Mouse (Mus musculus): Measurements from ENCODE around the gene Frem3. TPM values are rescaled to one million over a fixed set of nuclear protein-coding genes. Genes with fewer than 3 reads are reported as not detected.
A peak's percentile ranks its signal among the peaks of the same experiment; 100 is the strongest.

Gene Frem3
- polyA plus RNA-seq (2015; fragmentation: Nextera tagmentation; extraction: Ambion mirVana): 0.07 and 0.12 TPM in 2 replicates

DNA sequence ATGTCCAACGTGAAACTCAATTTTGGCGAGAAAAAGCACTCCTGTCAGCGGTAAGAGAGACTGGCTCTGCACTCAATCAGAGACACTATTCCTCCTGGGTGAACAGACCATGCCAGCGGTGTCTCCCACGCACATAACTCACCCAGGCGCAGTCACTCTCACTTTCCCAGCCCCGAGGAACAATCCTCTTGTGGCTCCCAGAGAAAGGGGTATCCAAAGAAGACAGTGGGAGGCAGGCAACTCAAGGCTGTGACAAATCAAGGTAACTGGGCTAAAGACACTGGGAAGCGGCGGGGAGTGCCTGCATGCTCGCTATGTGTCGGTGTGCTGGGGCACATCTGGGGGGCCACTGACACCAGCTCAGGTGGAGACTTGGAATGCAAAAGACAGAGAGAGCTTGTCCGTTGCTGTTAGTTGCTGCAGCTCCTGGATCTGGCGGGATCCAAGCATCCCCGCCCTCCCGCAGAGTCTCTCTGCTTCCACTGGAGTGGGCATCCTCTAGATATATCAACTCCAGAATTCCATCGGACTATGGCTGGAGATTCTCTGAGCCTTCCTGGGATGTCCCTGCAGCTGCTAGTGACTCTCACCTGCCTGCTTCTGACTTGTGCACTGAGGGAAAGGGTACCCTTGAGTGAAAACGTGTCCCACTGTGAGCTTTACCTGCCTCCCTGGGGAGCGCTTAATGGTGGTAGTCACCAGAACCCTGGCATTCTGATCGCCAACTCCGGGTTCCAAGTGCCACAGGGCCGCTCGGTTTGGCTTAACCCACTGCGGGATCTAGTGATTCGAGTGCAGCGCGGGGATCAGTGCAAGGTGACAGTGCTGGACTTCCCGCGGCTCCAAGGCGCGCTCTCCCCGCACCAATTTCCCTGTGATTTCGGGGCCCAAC lies at the start of gene Frem3:
Gene Frem3 (plus strand): TSS at position 532 of the 892 bp plus-strand sequence.
- no peaks in the 10 kb centered on the region for H3K9me3 ChIP-seq (replicated peaks)
- ATAC-seq (ENCODE audit: insufficient read depth): no peak
- no peaks in the 10 kb centered on the region for H3K4me1 ChIP-seq (replicated peaks)
- H3K9ac ChIP-seq: no peak within 1 kb of the TSS
- no peak within 1 kb of the TSS for H3K4me2 ChIP-seq
- no peak within 1 kb of the TSS for H3K4me3 ChIP-seq (replicated peaks)
- WGBS (ENCODE audit: insufficient replicate concordance): 6% methylated on average over 32 of the region's 32 CpGs
- no peak within 1 kb of the TSS for H3K27ac ChIP-seq (replicated peaks)
- no peaks in the 10 kb centered on the region for H3K36me3 ChIP-seq (replicated peaks)
- peaks cover 53% of the 10 kb centered on the region for H3K27me3 ChIP-seq

DNA sequence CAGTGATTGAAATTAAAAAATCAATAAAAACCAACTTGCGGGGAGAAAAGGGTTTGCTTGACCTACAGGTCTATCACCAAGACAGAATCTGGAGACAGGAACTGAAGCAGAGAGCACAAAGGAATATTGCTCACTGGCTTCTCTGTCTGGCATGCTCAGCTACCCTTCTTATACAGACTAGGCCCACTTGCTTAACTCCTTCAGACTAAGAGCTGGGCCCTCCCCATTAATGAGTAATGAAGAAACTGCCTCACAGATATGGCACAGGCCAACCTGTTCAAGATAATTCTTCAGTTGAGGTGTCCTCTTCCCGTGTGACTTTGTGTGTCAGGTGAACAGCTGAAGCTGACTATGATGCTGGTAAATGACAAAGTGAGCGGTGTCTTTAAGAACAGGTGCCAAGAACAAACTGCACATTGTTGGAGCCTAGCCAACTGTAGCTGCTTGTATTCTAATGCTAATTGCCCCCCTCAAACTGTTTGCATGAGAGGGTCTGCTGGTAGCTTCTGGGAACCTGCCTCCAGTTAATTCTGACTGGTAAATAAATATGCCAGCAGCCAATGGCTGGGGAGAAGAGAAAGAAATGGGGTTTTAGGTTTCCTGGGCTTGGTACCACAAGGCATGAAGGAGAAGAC lies 46.6 kb upstream of the Frem3 start:
- H3K36me3 ChIP-seq (replicated peaks): no peaks in the 10 kb centered on the region
- WGBS (ENCODE audit: insufficient replicate concordance): 77% methylated on average over 3 of the region's 3 CpGs
- H3K4me2 ChIP-seq: no peak overlapping the region
- peaks cover 23% of the 10 kb centered on the region for H3K4me1 ChIP-seq (replicated peaks)
- H3K4me3 ChIP-seq (replicated peaks): no peak overlapping the region
- no peaks in the 10 kb centered on the region for H3K9me3 ChIP-seq (replicated peaks)
- no peaks in the 10 kb centered on the region for H3K27me3 ChIP-seq
- H3K27ac ChIP-seq (replicated peaks): no peak overlapping the region
- no peak overlapping the region for H3K9ac ChIP-seq
- ATAC-seq (ENCODE audit: insufficient read depth): no peak

DNA sequence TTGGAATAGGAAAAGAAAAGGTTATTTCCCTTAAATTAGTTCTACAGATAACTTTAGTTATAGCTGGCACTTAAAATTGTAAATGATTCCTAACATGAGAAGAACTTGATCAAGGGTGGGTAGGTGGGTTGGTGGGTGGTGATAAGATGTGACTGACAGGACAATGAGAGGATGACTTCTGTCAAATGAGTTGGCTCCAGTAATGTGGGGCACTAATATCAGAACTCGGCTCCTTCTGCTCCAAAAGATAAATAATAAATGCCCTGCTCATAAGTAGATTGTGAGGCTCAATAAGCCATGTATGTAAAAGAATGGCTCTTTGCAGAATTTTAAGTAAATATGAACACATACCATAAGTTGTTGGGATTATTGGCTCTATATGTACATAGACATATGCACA lies 43.4 kb upstream of the Frem3 start:
- H3K9ac ChIP-seq: no peak overlapping the region
- no peak overlapping the region for H3K27ac ChIP-seq (replicated peaks)
- WGBS (ENCODE audit: insufficient replicate concordance): 39% methylated on average over 1 of the region's 1 CpGs
- no peaks in the 10 kb centered on the region for H3K27me3 ChIP-seq
- no peaks in the 10 kb centered on the region for H3K36me3 ChIP-seq (replicated peaks)
- H3K4me3 ChIP-seq (replicated peaks): no peak overlapping the region
- H3K4me2 ChIP-seq: no peak overlapping the region
- no peaks in the 10 kb centered on the region for H3K9me3 ChIP-seq (replicated peaks)
- ATAC-seq (ENCODE audit: insufficient read depth): peak; percentile 47; the same call in 1 of the 2 replicates
- H3K4me1 ChIP-seq (replicated peaks): peaks cover 23% of the 10 kb centered on the region

DNA sequence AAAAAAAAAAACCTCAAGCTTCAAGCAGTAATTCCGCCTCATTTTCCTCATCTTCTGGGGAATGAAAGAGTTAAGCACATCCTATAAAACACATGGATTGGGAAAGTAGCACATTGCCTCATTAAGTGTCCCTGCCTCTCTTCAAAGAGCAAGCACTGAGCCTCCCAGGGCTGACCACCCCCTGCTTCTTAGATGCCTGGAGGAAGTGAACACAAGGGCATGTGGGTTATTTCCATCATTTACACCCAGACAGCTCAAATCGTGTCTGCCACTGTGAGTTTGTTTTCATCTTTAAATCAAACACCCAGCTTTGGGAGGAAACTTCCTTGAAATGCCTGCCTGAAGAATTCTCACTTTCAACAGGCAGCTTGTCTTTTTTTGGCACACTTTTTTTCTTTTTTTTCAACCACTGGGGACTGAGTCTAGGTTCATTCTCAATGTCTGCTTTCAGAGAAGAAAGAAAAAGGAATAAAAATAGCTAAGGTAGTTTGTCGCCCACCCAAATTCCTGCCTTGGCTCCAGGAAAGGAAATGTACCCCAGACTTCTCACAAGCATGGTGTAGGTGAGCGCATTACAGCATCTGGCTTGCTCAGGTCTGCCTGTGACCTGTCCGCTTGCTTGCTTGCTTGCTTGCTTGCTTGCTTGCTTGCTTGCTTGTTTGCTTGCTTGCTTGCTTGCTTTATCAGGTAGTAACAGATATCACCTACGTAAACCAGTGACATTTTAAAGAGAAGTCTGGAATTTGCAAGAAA lies 42.5 kb upstream of the Frem3 start:
- H3K9ac ChIP-seq: no peak overlapping the region
- H3K36me3 ChIP-seq (replicated peaks): no peaks in the 10 kb centered on the region
- no peaks in the 10 kb centered on the region for H3K27me3 ChIP-seq
- no peak overlapping the region for H3K27ac ChIP-seq (replicated peaks)
- no peak overlapping the region for H3K4me3 ChIP-seq (replicated peaks)
- no peak overlapping the region for H3K4me2 ChIP-seq
- ATAC-seq (ENCODE audit: insufficient read depth): no peak
- H3K9me3 ChIP-seq (replicated peaks): no peaks in the 10 kb centered on the region
- 54% methylated on average over 6 of the region's 6 CpGs for WGBS (ENCODE audit: insufficient replicate concordance)
- H3K4me1 ChIP-seq (replicated peaks): peaks cover 23% of the 10 kb centered on the region

DNA sequence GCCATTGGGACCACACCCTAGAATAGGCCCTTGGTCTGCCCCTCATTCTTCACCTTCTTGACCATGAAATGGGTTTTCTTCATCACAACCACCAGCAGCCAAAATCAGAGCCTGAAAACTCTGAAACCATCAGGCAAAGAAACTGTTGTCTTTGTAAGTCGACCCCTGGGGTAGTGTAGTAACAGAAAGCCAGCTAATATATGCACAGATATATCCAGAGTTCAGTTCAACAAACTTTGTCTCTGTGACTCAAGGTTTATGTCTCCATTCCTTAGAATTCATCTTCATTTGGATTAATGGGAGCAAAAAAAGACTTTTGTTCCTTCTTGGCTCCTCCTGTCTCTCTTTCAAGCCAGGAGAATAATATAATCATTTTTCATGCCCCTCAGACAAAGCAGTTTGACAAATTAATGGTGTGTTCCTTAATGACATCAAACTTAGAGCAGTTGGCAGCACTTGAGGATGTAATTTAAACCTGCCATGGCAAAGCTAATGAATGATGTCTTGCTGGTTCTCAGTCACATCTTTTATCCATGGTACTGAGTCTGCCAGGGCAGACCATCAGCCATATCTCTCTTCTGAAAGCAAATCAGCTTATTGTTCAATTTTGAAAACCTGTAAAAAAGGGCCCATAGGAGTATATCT lies 38.3 kb upstream of the Frem3 start:
- no peak for ATAC-seq (ENCODE audit: insufficient read depth)
- Histone ChIP-seq H3K9me3 (replicated peaks) (no peaks in the 10 kb centered on the region), H3K27ac (replicated peaks) (no peak overlapping the region)

DNA sequence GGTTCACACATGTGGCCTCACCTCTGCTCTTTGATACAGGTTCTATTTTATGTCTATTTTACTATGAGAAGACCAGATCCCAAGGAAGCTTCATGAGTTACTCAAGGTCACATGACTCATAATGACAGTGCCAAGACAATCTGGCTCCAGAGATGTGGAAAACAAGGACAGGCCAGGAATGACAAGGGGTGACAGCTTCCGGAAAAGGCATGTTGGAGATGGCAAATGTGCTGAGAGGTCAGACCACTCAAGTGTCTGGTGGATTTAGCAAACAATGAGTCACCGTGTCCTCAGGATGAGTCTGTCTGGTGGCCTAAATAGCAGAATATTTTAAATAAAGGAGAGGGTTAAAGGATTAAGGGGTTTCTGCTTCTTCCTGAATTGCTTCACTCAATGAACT lies 33.8 kb upstream of the Frem3 start:
- Histone ChIP-seq H3K4me3 (replicated peaks) (no peak overlapping the region), H3K27me3 (no peaks in the 10 kb centered on the region), H3K9me3 (replicated peaks) (no peaks in the 10 kb centered on the region), H3K36me3 (replicated peaks) (no peaks in the 10 kb centered on the region), H3K4me2 (no peak overlapping the region), H3K9ac (no peak overlapping the region), H3K4me1 (replicated peaks) (no peaks in the 10 kb centered on the region), H3K27ac (replicated peaks) (no peak overlapping the region)
- no peak for ATAC-seq (ENCODE audit: insufficient read depth)
- 71% methylated on average over 2 of the region's 2 CpGs for WGBS (ENCODE audit: insufficient replicate concordance)

More for the DNA sequence above, 38.3 kb upstream of the Frem3 start:
- Histone ChIP-seq H3K9ac (no peak overlapping the region), H3K4me1 (replicated peaks) (peaks cover 16% of the 10 kb centered on the region), H3K4me3 (replicated peaks) (no peak overlapping the region), H3K36me3 (replicated peaks) (no peaks in the 10 kb centered on the region), H3K4me2 (no peak overlapping the region), H3K27me3 (no peaks in the 10 kb centered on the region)
- WGBS (ENCODE audit: insufficient replicate concordance): 53% methylated on average over 1 of the region's 1 CpGs

GRCm38 (mm10) chr8:80579038-80579437 lies 31.8 kb upstream of the Frem3 start:
- no peak overlapping the region for H3K9ac ChIP-seq
- H3K4me1 ChIP-seq (replicated peaks): no peaks in the 10 kb centered on the region
- H3K27ac ChIP-seq (replicated peaks): no peak overlapping the region
- no peak overlapping the region for H3K4me2 ChIP-seq
- WGBS (ENCODE audit: insufficient replicate concordance): 31% methylated on average over 1 of the region's 1 CpGs
- no peaks in the 10 kb centered on the region for H3K36me3 ChIP-seq (replicated peaks)
- H3K27me3 ChIP-seq: no peaks in the 10 kb centered on the region
- H3K4me3 ChIP-seq (replicated peaks): no peak overlapping the region
- no peaks in the 10 kb centered on the region for H3K9me3 ChIP-seq (replicated peaks)
- no peak for ATAC-seq (ENCODE audit: insufficient read depth)

DNA sequence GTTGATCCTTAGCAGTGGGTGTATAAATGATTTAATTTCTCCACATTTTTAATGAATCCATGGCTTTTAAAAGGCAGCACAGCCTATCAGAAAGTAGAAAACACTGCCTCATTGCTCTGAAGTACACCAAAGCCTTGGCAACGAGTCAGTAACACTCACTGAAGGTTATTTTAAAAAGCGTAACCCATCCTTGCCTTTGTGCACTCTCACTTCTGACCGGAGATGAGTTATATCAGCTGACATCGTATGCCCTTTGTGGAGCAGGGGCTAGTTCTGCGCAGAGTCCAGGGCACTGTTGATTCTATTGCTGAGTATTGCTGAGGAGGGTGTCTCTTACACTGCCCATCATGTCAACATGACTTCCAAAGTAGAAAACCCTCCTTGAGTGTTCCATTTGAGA lies 18.3 kb upstream of the Frem3 start:
- H3K36me3 ChIP-seq (replicated peaks): no peaks in the 10 kb centered on the region
- no peak overlapping the region for H3K4me2 ChIP-seq
- H3K27ac ChIP-seq (replicated peaks): no peak overlapping the region
- H3K4me3 ChIP-seq (replicated peaks): no peak overlapping the region
- no peaks in the 10 kb centered on the region for H3K9me3 ChIP-seq (replicated peaks)
- WGBS (ENCODE audit: insufficient replicate concordance): 76% methylated on average over 5 of the region's 5 CpGs
- H3K4me1 ChIP-seq (replicated peaks): no peaks in the 10 kb centered on the region
- no peaks in the 10 kb centered on the region for H3K27me3 ChIP-seq
- H3K9ac ChIP-seq: no peak overlapping the region
- no peak for ATAC-seq (ENCODE audit: insufficient read depth)

DNA sequence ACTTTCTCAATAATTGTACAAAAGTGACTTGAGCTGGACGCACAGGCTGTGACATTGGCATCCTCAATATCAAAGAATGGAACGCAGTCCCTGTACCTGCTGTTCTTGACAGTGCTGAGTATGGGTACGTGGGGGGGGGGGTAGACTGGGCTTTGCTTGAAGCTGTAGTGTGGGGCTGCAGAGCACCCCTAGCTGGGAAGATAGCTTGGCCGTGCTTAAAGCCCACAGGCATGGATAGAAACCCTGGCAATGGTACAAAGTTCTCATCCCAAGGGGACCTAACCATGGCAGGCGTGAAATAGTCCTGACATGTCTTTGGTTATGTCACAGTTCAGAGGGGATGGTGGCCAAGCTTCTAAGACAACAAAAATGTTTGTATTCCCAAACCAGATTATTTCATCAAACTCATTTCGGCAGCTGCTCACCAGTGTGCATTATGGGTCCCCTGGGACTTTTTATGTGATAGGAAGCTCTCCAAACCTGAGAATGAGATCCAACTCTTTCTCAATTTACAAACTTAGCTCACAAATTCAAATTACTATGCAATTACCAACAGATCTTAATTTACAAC lies 10.2 kb upstream of the Frem3 start:
- Histone ChIP-seq H3K4me2 (no peak overlapping the region), H3K9ac (no peak overlapping the region), H3K4me1 (replicated peaks) (no peaks in the 10 kb centered on the region), H3K27me3 (no peaks in the 10 kb centered on the region), H3K36me3 (replicated peaks) (no peaks in the 10 kb centered on the region), H3K4me3 (replicated peaks) (no peak overlapping the region), H3K27ac (replicated peaks) (no peak overlapping the region), H3K9me3 (replicated peaks) (no peaks in the 10 kb centered on the region)
- 67% methylated on average over 6 of the region's 6 CpGs for WGBS (ENCODE audit: insufficient replicate concordance)
- ATAC-seq (ENCODE audit: insufficient read depth): no peak

DNA sequence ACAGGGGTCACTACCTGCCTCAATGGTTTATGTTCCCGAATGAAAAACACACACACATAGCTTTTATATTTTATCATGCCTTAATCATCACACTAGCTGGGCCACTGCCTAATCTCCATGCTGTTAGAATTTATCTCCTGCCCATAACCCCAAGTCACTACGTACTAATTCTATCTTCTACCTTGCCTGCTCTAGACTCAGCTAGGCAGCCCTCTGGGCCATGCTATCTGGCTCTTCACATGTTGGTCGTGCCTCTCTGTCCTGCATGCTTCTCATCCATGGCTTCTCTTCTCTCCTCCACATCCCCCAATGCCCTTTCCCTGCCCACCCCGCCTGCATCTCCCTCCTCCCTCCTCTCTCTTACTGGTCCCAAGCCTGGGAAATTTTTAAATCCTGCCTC lies 9.0 kb upstream of the Frem3 start:
- no peaks in the 10 kb centered on the region for H3K9me3 ChIP-seq (replicated peaks)
- H3K27me3 ChIP-seq: no peaks in the 10 kb centered on the region
- no peak overlapping the region for H3K9ac ChIP-seq
- H3K36me3 ChIP-seq (replicated peaks): no peaks in the 10 kb centered on the region
- no peak overlapping the region for H3K27ac ChIP-seq (replicated peaks)
- H3K4me2 ChIP-seq: no peak overlapping the region
- H3K4me3 ChIP-seq (replicated peaks): no peak overlapping the region
- ATAC-seq (ENCODE audit: insufficient read depth): no peak
- WGBS (ENCODE audit: insufficient replicate concordance): 47% methylated on average over 4 of the region's 4 CpGs
- no peaks in the 10 kb centered on the region for H3K4me1 ChIP-seq (replicated peaks)

All from liver, embryonic 15.5 days (tissue).